Mouse (Mus musculus) regulatory T cell (primary cell): ENCODE data around the gene Cort.
"Not testable (repeated sequence)": the region's sequence is repeated elsewhere in the genome, so short reads cannot be mapped to it uniquely, and the experiment has no call there.

ENCODE experiments used
- in situ Hi-C: fragments of 300-600 bp; cut with MboI, MseI; formaldehyde crosslinking; loops from one replicate; pipeline ENCODE4 v1.15.1; 2025; ENCODE audit warnings: high pct_unique_total_duplicates

Cort gene

DNA sequence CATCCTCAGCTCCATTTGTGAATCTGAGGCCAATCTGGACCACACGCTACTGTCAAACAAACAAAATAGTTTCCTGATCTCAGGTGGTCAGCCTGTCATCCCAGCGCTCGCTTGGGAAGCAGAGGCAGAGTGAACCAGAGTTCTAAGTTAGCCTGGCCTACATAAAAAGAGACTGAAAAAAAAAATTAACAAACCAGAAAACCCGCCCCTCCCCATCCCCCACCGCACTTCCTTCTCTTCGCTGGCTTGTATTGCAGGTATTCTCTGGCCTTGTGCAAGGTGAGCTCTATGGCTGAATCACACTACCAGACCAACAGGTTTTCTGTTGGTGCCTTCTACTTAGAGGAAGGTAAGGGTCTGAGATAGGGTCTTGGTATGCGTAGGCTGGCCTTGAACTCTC, 21.0 kb upstream of the Cort start:
- in situ Hi-C loops, result no loop called here

DNA sequence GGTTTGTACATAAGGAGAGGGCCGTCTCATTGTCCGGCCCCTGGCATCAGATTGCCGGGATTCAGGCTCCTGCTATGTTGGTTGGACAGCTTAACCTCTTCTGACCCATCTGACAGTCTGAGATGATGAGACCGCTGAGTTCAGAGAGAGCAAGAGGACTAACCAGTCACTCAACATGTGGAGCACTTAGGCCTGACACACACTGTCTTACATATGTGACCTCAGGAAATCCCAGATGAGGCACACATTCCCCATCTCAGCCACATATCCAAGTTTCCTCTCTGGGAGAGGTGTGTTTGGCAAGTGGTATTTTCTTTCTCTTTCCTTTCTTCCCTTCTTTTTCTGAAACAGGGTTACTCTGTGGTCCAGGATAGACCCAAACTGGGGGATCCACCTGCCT, 18.6 kb upstream of the Cort start:
- in situ Hi-C loops, result no loop called here

DNA sequence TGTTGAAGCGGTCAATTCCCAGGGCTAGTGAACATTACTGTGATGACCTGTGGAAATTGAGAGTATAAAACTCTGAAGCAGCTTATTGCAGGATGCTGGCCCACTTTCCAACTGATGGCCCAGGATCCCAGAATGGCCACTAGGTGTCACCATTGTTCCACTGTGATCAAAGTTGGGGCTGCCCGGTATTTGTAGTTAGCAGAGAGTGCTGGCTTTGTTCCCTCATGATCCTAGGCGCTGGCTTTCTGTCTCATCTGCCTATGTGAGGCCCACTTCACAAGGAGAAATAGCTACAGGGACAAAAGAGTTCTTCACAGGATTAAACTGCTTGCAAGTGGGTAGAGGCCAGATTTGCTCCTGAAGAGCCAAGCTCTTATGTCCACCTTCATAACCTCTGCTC, 17.9 kb upstream of the Cort start:
- in situ Hi-C loops, result loop anchor here (5.0 kb wide), 1 partner anchor 403 kb away; no protein-coding TSS in a partner anchor

DNA sequence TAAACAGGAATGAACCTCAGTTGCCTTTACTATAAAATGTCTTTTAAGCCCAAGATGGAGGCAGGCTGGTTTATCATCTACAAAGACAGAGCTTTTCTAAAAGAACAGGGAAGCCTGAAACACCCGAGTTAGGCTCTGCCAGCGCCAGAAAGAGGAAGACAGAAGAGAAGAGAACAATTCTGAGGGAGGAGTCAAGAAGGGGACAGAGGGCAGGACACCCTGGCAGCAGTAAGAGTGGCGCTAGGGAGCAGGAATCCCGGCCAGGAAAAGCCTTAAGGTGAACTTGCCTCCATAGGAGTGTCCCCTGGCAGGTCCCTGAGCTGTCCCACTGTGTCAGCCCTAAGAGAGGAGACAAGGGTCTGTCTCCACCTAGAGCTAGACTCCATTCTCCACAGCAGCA, 17.0 kb upstream of the Cort start:
- in situ Hi-C loops, result loop anchor here (5.0 kb wide), 1 partner anchor 404 kb away; no protein-coding TSS in a partner anchor

DNA sequence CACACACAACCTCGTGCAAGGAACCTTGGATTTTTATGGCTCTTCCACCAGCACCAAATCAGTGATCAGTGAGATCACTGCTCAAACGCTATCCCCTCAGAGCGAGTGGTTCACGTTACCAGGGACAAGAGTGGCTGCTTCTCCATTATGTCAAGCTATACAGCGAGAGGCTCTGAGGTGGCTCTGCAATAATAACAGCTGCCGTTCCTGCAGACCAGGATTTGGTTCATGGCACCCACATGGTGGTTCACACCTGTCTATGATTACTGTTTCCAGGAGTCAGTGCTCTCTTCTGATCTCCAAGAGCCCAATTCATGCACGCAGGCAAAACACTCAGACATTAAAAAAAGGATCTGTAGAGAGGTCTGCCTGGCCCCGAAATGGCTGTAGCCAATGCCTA, 12.0 kb upstream of the Cort start:
- in situ Hi-C loops, result no loop called here

DNA sequence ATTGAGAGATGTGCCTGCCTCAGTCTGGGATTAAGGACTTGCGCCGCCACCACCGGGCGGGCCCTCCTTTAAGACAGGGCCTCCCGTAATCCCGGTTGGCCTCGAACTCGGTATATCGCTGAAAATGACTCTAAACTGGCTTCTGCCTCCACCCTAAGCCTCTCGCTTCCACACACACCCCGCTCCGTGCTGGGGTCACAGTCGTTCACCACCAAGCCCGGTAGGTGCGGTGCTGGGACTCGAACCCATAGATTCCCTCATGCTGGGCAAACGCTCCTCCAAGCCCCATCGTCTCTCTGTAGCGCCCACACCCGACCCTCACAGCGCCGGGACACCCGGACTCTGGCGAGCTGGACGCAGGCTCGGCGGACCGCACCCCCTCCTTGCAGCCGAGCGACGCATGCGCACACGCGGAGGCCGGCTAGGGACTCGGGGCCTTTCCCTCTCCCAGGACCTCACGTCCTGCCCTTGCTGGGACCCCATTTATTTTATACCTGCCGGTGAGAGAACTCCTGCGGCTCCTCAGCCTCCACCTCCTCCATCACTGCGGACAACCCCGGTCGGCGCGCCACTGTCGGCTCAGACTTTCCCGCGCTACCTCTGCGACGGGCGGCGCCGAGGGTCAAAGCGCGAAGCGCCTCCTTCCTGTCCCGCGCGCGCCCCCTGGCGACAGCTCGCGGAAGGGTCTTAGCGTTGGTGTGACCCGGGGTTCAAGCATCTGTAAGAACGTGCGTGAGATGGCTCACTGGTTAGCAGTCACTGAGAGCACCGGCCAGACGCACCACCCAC, 10.6 kb upstream of the Cort start, which contains the start of gene Cenps:
Gene Cenps (minus strand): TSS at position 648 of the 789 bp plus-strand sequence.
- in situ Hi-C loops, result no loop called here

DNA sequence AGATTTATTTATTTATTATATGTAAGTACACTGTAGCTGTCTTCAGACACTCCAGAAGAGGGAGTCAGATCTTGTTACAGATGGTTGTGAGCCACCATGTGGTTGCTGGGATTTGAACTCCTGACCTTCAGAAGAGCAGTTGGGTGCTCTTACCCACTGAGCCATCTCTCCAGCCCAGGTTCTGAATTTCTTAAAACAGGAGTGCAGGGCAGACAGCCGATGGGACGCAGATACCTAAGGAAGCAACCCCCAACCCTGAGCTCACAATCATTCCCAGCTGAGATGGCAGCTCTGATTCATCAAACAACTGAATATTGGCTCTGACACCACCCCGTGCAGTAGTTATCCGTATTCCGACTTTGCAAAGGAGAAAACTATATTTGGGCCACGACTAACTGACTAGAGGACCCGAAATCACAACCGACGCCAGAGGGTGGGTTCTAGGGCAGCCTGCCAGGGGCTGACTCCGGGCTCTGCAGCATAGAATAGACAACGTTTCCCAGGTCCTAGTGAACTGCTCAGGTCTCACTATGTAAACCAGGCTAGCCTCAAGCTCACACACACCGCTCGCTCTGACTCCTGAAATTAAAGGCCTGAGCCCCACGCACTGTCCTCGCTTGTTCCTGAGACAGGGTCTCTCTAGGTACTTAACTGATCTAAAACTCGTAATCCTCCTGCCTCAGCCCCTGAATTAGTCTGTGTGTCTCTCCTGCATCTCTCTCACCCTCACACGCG, 9.7 kb upstream of the Cort start:
- in situ Hi-C loops, result no loop called here

DNA sequence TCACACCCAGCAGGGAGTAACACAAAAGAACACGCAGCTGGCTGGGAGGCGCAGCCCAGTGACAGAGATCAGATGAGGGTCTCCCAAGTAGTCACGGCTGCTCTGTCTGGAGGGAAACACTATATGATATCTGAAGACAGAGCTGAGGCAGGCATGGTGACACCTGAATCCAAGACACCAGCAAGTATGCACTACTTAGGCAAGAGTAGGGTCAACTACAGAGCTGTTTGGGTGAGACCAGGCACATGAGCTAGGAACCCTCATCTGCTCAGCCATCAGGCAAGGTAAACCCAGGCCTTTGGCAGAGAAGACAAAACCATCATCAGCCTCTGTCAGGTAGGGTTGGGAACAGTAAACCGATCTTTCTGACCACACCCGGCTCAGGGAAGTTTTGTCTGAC, 6.8 kb upstream of the Cort start:
- in situ Hi-C loops, result no loop called here

DNA sequence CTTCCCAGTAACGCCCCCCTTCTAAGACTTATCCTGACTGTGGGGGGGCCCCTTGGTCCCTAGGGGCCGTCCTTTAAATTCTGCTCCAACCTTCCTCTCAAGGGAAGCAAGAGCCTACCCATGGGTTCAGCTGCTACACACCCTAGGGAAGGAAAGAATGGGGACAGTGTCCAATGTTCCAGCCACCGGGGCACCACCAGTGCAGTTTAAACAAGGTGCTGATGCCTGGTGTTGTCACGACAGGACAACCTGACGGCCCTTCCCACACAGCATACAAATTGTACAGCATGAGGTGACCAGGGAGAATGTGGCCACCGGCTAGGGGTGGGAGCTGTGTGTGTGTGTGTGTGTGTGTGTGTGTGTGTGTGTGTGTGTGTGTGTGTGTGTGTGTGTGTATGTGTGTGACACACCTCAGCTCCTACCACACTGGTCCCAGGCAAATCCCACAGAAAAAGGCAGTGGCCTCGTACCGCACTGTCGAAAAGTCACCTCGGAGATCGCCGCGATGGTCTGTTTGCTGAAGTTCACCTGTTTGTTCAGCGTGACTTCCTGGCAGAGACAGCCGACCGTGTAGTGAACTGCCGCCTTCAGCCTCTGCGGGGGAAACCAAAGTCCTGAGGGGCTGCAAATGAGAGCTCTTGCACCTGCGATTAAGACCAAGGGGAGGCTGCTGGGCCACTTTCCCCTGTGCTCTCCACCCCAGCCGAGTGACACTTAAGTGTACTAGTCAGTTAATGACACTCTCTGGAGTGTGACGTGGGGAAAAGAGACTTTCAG, 5.4 kb upstream of the Cort start:
- in situ Hi-C loops, result no loop called here

DNA sequence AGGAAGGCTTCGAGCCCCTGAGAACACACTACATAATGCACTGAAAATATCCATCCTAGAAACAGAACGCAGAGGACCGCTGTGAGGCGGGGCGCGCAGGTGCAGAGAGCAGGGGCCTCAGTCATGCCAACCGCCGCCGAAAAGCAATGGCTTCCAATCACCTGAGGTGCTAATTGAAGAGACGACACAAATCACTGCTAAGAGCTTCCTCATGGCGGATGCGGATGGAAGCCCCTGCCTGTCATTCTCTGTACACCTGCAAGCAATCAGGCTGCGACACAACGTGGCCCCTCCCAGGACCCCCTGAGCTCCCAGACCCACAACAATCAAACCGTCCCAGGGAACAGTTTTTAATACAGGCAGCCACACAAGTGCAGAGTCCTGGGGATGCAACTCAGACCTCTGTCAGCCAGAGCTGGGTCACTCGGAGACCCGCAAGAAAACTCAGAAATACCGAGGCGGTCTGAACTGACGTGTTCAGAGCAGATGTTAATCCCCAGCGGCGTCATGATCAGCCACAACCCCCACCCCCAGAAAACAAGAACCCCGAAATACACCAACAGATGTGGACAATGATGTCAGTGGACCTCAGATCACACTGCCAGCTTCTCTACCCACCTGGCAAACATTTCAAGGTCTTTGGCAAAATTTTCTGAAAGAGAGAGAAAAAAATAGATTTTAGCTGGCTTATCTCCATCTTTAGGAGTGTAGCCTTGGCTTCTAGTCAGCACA, 4.6 kb upstream of the Cort start:
- in situ Hi-C loops, result no loop called here

DNA sequence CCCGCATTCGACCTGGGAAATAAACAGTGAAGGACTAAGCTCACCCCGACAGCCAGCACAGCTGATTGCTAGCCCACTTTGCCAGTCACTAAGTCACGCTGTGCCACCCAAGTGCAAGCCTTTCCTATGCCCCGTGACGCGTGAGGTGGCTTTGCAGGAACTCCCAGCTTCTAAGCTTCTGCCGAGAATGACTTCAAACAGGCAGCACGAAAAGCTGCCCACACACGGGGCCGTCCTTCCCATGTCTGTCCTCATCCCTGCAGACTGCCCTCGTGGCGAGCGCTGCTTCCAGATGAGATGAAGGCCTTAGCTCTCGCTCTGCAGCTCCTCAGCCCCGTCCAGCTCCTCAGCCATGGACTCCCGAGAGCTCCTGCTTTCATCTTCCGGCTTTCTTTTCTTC, 1.9 kb upstream of the Cort start:
- in situ Hi-C loops, result no loop called here

DNA sequence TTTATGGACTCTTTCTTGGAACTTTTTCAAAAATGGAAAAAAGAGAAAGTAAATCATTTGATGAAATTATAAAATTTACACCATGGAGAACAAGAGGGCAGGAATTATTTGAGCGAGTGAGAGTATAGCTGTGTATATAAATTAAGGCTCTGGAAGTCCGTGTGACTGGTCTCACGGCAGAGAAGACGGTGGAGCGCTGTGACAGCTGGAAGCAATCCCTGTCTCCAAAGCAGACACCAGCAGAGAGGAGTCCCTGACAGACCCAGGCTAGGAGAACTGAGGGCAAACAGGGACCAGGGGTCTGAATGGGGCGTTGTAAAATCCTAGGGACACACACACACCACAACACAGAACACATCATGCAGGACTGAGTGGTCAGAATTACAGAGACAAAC, 451 bp downstream of the Cort start:
- in situ Hi-C loops, result no loop called here

DNA sequence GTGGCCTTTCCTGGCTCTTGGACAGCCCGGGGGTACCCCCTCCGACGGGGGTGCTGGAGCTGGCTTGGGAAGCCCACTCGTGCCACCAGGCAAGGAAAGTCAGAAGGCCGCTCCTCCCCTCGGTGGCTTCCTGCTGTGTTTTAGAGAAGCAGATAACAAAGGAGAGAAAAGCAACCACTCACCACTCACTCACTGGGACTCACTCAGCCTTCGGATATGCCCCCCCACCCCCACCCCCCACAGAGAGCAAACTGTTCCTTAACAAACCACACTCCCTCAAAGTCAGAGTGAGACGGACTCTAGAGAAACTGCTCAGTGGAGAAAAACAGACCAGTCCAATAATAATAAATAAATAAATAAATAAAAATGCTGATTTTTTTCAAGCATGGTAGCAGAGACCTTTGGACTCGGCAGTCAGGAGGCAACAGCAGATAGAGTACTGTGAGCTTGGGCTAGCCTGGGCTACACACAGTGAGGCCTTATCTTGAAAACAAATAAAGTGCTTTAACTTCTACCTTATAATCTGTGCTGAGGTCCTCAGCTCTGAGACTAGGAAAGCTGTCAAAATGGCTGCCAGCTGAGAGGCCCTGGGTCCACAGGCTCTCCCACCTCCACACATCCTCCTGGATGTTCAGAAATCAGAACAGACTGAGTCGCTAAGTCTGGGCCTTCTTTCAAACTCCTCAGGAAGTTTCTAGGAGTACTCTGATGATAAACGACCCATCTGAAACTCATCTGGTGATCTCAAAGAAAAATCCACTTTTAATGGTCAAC, 1.0 kb downstream of the Cort start:
- in situ Hi-C loops, result no loop called here

DNA sequence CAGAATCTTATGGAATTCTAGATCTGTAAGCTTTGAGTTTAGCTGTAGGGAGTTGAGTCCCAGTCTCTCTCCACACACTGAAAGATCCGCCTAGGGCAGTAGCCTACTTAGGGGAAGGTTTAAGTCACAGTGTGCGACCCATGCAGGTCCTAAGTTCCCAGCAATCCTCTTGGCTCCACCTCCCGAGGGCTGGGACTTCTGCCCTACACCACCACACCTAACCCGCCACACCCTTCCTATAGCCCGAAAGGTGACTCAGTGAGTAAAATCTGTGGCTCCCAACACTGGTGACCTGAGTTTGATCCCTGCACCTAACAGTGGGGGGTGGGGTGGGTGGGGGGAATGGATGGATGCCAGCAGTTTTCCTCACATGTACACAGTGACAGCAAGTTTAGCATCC, 3.1 kb downstream of the Cort start:
- in situ Hi-C loops, result no loop called here

DNA sequence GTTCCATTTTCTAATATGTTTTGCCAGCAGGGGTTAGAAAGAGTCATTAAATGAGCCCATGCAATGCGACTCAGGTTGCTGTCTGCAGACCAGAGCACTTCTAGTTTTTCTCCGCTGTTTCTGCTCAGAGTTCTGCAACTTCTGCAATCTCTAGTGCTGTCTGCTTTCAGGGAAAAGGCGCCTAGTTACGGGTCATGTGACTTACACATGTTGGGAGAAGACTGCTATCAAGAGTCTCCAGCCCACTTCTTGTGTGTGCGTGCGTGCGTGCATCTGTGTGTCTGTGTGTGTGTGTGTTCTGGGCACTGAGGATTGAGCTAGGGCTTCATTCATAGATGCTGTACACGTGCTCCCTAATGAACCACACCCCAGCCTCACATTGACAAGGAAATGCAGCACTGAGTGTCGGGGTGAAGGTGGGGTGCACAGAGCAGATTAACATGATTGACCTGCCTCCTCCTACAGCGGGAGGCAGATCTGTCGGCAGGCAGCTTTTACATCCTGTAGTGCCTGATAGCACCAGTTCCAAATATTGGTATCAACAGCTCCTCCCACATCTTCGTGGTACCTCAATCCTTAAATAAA, 6.5 kb downstream of the Cort start:
- in situ Hi-C loops, result not testable (repeated sequence)

DNA sequence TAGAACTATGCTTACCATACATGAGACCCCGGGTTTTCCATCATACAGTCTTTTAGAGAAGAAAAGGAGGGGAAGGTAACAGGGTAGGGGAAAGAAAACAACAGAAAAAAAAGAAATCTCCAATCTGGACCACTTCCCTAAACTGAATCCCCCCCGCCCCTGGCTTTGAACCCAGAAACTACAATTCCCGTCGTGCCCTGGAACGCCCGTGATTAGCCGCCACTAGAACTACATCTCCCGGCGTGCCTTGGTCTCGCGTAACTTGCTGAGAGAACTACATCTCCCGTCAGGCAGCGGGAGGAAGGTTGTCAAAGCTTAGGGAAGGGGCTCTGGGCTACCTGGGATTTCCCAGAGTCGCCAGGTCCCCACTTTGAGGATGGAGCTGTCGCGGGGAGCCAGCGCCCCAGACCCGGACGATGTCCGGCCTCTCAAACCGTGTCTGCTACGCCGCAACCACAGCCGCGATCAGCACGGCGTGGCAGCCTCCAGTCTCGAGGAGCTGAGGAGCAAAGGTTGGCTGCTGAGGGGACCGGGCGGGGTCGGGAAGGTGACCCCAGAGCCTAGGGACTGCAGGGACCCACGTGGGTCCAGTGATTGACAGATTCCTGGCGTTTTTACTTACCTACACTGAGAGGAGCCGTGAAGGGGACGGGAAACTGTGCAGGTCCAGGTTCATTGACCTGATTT, 22.5 kb downstream of the Cort start, which contains the start of gene Dffa:
Gene Dffa (plus strand): TSS at position 272 of the 687 bp plus-strand sequence.
- in situ Hi-C loops, result no loop called here

DNA sequence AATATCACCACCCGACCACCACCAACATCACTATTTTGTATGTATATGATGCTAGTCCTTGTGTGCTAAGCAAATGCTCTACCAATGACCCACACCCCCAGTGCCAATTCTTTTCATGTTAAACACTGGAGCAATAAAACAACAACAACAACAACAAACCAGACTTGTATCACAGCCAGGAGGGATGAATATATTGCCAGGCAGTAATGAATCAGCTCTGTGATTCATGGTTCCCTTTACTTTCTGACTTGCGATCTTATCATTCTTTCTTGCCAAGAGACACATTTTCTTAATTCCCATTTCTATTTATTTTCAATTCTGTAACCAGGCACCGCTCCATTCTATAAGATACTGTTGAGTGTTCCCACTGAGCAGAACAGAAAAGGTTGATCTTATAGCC, 25.1 kb downstream of the Cort start:
- in situ Hi-C loops, result no loop called here

DNA sequence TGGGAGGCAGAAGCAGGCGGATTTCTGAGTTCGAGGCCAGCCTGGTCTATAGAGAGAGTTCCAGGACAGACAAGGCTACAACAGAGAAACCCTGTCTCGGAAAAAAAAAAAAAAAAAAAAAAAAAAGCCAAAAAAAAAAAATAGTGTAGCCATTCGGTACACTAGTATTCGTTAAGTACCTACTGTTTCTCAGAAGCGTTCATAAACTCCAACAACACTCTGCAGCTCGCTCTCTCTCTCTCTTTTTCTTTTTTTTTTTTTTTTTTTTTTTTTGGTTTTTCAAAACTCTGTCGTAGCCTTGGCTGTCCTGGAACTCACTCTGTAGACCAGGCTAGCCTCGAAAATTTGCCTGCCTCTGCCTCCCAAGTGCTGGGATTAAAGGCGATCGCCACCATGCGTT, 26.1 kb downstream of the Cort start:
- in situ Hi-C loops, result not testable (repeated sequence)

DNA sequence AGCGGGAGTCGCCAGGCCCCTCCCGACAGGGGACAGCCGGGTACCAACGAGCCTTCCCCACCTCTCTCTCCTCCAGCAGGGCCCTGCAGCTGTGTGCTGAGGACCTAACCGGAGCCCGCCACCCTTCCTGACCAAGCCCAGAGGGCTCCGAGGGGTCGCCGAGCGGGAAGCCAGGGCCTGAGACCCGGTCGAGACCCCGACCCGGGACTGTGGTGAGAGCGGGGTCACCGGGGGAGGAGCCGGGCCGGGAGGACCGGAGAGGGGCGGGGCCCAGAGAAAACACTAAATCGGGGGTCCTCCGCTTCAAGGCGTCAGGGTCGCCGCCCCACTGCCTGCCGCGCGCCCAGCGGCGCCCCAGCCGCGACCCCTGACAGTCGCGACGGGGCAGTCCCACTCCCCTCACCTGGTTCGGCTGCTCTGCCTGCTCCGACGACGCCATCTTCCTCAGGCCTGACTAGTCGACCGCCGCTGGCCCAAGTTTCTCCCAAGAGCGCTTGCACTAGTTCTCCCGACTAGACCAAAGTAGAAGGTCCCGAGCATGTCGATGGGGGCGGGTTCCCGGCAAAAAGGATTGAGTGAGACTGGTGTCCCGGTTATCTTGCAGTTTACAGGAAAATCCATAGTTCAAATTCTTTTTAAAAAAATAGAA, 27.1 kb downstream of the Cort start, which contains the start of gene Pex14:
Gene Pex14 (minus strand): TSS at position 508 of the 649 bp plus-strand sequence.
- in situ Hi-C loops, result no loop called here
